Mouse (Mus musculus) 3T3-L1 (cell line): ENCODE measurements around the gene Asb18.

Source experiments
- DNase-seq: peaks from one replicate; pipeline ENCODE4 v3.0.0-alpha.2; 2015; ENCODE audit warnings: low read depth, low spot score

The Asb18 gene

GRCm38 (mm10) chr1:89901381-89901780 lies 113.1 kb downstream of the Asb18 start:
- DNase-seq, result no peak
